Mouse (Mus musculus): ENCODE data around the gene Olfr827. TPM values are rescaled to one million over a fixed set of nuclear protein-coding genes. Genes with fewer than 3 reads are reported as not detected.

Olfr827 gene
- polyA plus RNA-seq, 1 experiment: not detected

Other genes with a start within 250 kb of the Olfr827 start
- gene Olfr819, start 247.1 kb downstream of the Olfr827 start, polyA plus RNA-seq (2012; ENCODE audit: insufficient read depth, insufficient read length, missing spikeins): not detected in 2 replicates
- gene Olfr247, start 238.3 kb downstream of the Olfr827 start, polyA plus RNA-seq (2012; ENCODE audit: insufficient read depth, insufficient read length, missing spikeins): not detected in 2 replicates
- not detected in 2 replicates for gene Gm10310, start 229.3 kb downstream of the Olfr827 start, polyA plus RNA-seq (2012; ENCODE audit: insufficient read depth, insufficient read length, missing spikeins)
- gene Olfr820, start 201.8 kb downstream of the Olfr827 start, polyA plus RNA-seq (2012; ENCODE audit: insufficient read depth, insufficient read length, missing spikeins): not detected in 2 replicates
- not detected in 2 replicates for gene Olfr821, start 184.1 kb downstream of the Olfr827 start, polyA plus RNA-seq (2012; ENCODE audit: insufficient read depth, insufficient read length, missing spikeins)
- not detected in 2 replicates for gene Olfr822, start 143.2 kb downstream of the Olfr827 start, polyA plus RNA-seq (2012; ENCODE audit: insufficient read depth, insufficient read length, missing spikeins)
- not detected in 2 replicates for gene Olfr823, start 99.0 kb downstream of the Olfr827 start, polyA plus RNA-seq (2012; ENCODE audit: insufficient read depth, insufficient read length, missing spikeins)
- gene Olfr824, start 84.4 kb downstream of the Olfr827 start, polyA plus RNA-seq (2012; ENCODE audit: insufficient read depth, insufficient read length, missing spikeins): not detected in 2 replicates
- gene Olfr825, start 47.6 kb downstream of the Olfr827 start, polyA plus RNA-seq (2012; ENCODE audit: insufficient read depth, insufficient read length, missing spikeins): not detected in 2 replicates
- not detected in 2 replicates for gene Olfr826, start 30.2 kb downstream of the Olfr827 start, polyA plus RNA-seq (2012; ENCODE audit: insufficient read depth, insufficient read length, missing spikeins)
- not detected in 2 replicates for gene Neurod4, start 65.8 kb upstream of the Olfr827 start, polyA plus RNA-seq (2012; ENCODE audit: insufficient read depth, insufficient read length, missing spikeins)
- not detected in 2 replicates for gene Tespa1, start 108.5 kb upstream of the Olfr827 start, polyA plus RNA-seq (2012; ENCODE audit: insufficient read depth, insufficient read length, missing spikeins)
- gene Vmn2r84, start 179.9 kb upstream of the Olfr827 start, polyA plus RNA-seq (2012; ENCODE audit: insufficient read depth, insufficient read length, missing spikeins): not detected in 2 replicates
- not detected in 2 replicates for gene Vmn2r85, start 215.3 kb upstream of the Olfr827 start, polyA plus RNA-seq (2012; ENCODE audit: insufficient read depth, insufficient read length, missing spikeins)
- not detected in 2 replicates for gene Vmn2r86, start 241.6 kb upstream of the Olfr827 start, polyA plus RNA-seq (2012; ENCODE audit: insufficient read depth, insufficient read length, missing spikeins)